Mouse (Mus musculus): ENCODE measurements around the gene Adamts2. TPM values are rescaled to one million over a fixed set of nuclear protein-coding genes. Genes with fewer than 3 reads are reported as not detected.

Adamts2 gene
- total and polyA plus RNA-seq, 2 experiments = 1.4 to 2.3 TPM

GRCm38 (mm10) chr11:50624720-50625119 is 22.8 kb downstream of the Adamts2 start:
- WGBS = 76% methylated on average over 5 of the region's 5 CpGs
- no peak for DNase-seq (ENCODE audit: extremely low read depth, low read depth, low spot score)
- no peak overlapping the region for H3K4me3 ChIP-seq (ENCODE audit: insufficient read depth, low read depth, low read length)
- no peak overlapping the region for H3K9ac ChIP-seq (ENCODE audit: low read depth, low read length)
- TF ChIP-seq POLR2A (IDR thresholded peaks at IDR 0.05; ENCODE audit: extremely low read depth, insufficient read depth, low read length) = no peak
- TF ChIP-seq CTCF (IDR thresholded peaks at IDR 0.05; ENCODE audit: low read depth, low read length) = no peak
- no peaks in the 10 kb centered on the region for H3K27me3 ChIP-seq (ENCODE audit: control insufficient read depth, insufficient read depth, low read length)
- H3K27ac ChIP-seq (replicated peaks; ENCODE audit: insufficient read depth, low read depth, low read length) = no peak overlapping the region
- H3K4me1 ChIP-seq (ENCODE audit: control insufficient read depth, insufficient read depth, low read length) = no peaks in the 10 kb centered on the region
- H3K36me3 ChIP-seq (ENCODE audit: control insufficient read depth, insufficient read depth, low read length) = no peaks in the 10 kb centered on the region
- no peaks in the 10 kb centered on the region for H3K79me2 ChIP-seq (ENCODE audit: control insufficient read depth, insufficient read depth, low read length)

- 69% methylated on average over 3 of the region's 3 CpGs for WGBS
- TF ChIP-seq POLR2A (IDR thresholded peaks at IDR 0.05; ENCODE audit: extremely low read depth, insufficient read depth, low read length) (no peak), CTCF (IDR thresholded peaks at IDR 0.05; ENCODE audit: low read depth, low read length) (no peak)
- Histone ChIP-seq H3K79me2 (ENCODE audit: control insufficient read depth, insufficient read depth, low read length) (no peaks in the 10 kb centered on the region), H3K9ac (ENCODE audit: low read depth, low read length) (no peak overlapping the region), H3K4me1 (ENCODE audit: control insufficient read depth, insufficient read depth, low read length) (no peaks in the 10 kb centered on the region), H3K27me3 (ENCODE audit: control insufficient read depth, insufficient read depth, low read length) (no peaks in the 10 kb centered on the region), H3K36me3 (ENCODE audit: control insufficient read depth, insufficient read depth, low read length) (no peaks in the 10 kb centered on the region), H3K27ac (replicated peaks; ENCODE audit: insufficient read depth, low read depth, low read length) (no peak overlapping the region), H3K4me3 (ENCODE audit: insufficient read depth, low read depth, low read length) (no peak overlapping the region)
- DNase-seq (ENCODE audit: extremely low read depth, low read depth, low spot score) = peak; percentile 16
Measured at GRCm38 (mm10) chr11:50628915-50629314, 27.0 kb downstream of the Adamts2 start.

GRCm38 (mm10) chr11:50630462-50630861 is 28.6 kb downstream of the Adamts2 start:
- no peaks in the 10 kb centered on the region for H3K4me1 ChIP-seq (ENCODE audit: control insufficient read depth, insufficient read depth, low read length)
- no peak overlapping the region for H3K4me3 ChIP-seq (ENCODE audit: insufficient read depth, low read depth, low read length)
- WGBS = 78% methylated on average over 2 of the region's 2 CpGs
- TF ChIP-seq CTCF (IDR thresholded peaks at IDR 0.05; ENCODE audit: low read depth, low read length) (no peak), POLR2A (IDR thresholded peaks at IDR 0.05; ENCODE audit: extremely low read depth, insufficient read depth, low read length) (no peak)
- no peaks in the 10 kb centered on the region for H3K79me2 ChIP-seq (ENCODE audit: control insufficient read depth, insufficient read depth, low read length)
- no peak for DNase-seq (ENCODE audit: extremely low read depth, low read depth, low spot score)
- H3K27me3 ChIP-seq (ENCODE audit: control insufficient read depth, insufficient read depth, low read length) = no peaks in the 10 kb centered on the region
- no peak overlapping the region for H3K27ac ChIP-seq (replicated peaks; ENCODE audit: insufficient read depth, low read depth, low read length)
- no peak overlapping the region for H3K9ac ChIP-seq (ENCODE audit: low read depth, low read length)
- H3K36me3 ChIP-seq (ENCODE audit: control insufficient read depth, insufficient read depth, low read length) = no peaks in the 10 kb centered on the region

- no peaks in the 10 kb centered on the region for H3K4me1 ChIP-seq (ENCODE audit: control insufficient read depth, insufficient read depth, low read length)
- no peak overlapping the region for H3K4me3 ChIP-seq (ENCODE audit: insufficient read depth, low read depth, low read length)
- H3K27me3 ChIP-seq (ENCODE audit: control insufficient read depth, insufficient read depth, low read length) = no peaks in the 10 kb centered on the region
- H3K36me3 ChIP-seq (ENCODE audit: control insufficient read depth, insufficient read depth, low read length) = no peaks in the 10 kb centered on the region
- TF ChIP-seq POLR2A (IDR thresholded peaks at IDR 0.05; ENCODE audit: extremely low read depth, insufficient read depth, low read length) (no peak), CTCF (IDR thresholded peaks at IDR 0.05; ENCODE audit: low read depth, low read length) (no peak)
- DNase-seq (ENCODE audit: extremely low read depth, low read depth, low spot score) = no peak
- H3K9ac ChIP-seq (ENCODE audit: low read depth, low read length) = no peak overlapping the region
- no peaks in the 10 kb centered on the region for H3K79me2 ChIP-seq (ENCODE audit: control insufficient read depth, insufficient read depth, low read length)
- WGBS = 52% methylated on average over 4 of the region's 4 CpGs
- no peak overlapping the region for H3K27ac ChIP-seq (replicated peaks; ENCODE audit: insufficient read depth, low read depth, low read length)
Measured at GRCm38 (mm10) chr11:50632270-50632669, 30.4 kb downstream of the Adamts2 start.

- WGBS = 64% methylated on average over 2 of the region's 2 CpGs
- Histone ChIP-seq H3K27me3 (ENCODE audit: control insufficient read depth, insufficient read depth, low read length) (no peaks in the 10 kb centered on the region), H3K9ac (ENCODE audit: low read depth, low read length) (no peak overlapping the region), H3K79me2 (ENCODE audit: control insufficient read depth, insufficient read depth, low read length) (no peaks in the 10 kb centered on the region), H3K4me3 (ENCODE audit: insufficient read depth, low read depth, low read length) (no peak overlapping the region), H3K36me3 (ENCODE audit: control insufficient read depth, insufficient read depth, low read length) (no peaks in the 10 kb centered on the region), H3K27ac (replicated peaks; ENCODE audit: insufficient read depth, low read depth, low read length) (no peak overlapping the region), H3K4me1 (ENCODE audit: control insufficient read depth, insufficient read depth, low read length) (no peaks in the 10 kb centered on the region)
- DNase-seq (ENCODE audit: extremely low read depth, low read depth, low spot score) = peak; percentile 33
- TF ChIP-seq POLR2A (IDR thresholded peaks at IDR 0.05; ENCODE audit: extremely low read depth, insufficient read depth, low read length) = no peak
- TF ChIP-seq CTCF (IDR thresholded peaks at IDR 0.05; ENCODE audit: low read depth, low read length) = no peak
Measured at GRCm38 (mm10) chr11:50635051-50635590, 33.2 kb downstream of the Adamts2 start.

GRCm38 (mm10) chr11:50637026-50637425 is 35.1 kb downstream of the Adamts2 start:
- Histone ChIP-seq H3K27ac (replicated peaks; ENCODE audit: insufficient read depth, low read depth, low read length) (no peak overlapping the region), H3K79me2 (ENCODE audit: control insufficient read depth, insufficient read depth, low read length) (no peaks in the 10 kb centered on the region), H3K4me3 (ENCODE audit: insufficient read depth, low read depth, low read length) (no peak overlapping the region), H3K4me1 (ENCODE audit: control insufficient read depth, insufficient read depth, low read length) (no peaks in the 10 kb centered on the region), H3K27me3 (ENCODE audit: control insufficient read depth, insufficient read depth, low read length) (no peaks in the 10 kb centered on the region), H3K9ac (ENCODE audit: low read depth, low read length) (no peak overlapping the region), H3K36me3 (ENCODE audit: control insufficient read depth, insufficient read depth, low read length) (no peaks in the 10 kb centered on the region)
- no peak for DNase-seq (ENCODE audit: extremely low read depth, low read depth, low spot score)
- TF ChIP-seq CTCF (IDR thresholded peaks at IDR 0.05; ENCODE audit: low read depth, low read length) (no peak), POLR2A (IDR thresholded peaks at IDR 0.05; ENCODE audit: extremely low read depth, insufficient read depth, low read length) (no peak)
- WGBS = 93% methylated on average over 11 of the region's 11 CpGs
